Mouse (Mus musculus): ENCODE results near the gene Naip1. TPM values are rescaled to one million over a fixed set of nuclear protein-coding genes. Genes with fewer than 3 reads are reported as not detected.
"Not testable (repeated sequence)": the region's sequence is repeated elsewhere in the genome, so short reads cannot be mapped to it uniquely, and the experiment has no call there.

The Naip1 gene
- polyA plus RNA-seq, 1 experiment from 2014 or later, result 1.7 TPM

DNA sequence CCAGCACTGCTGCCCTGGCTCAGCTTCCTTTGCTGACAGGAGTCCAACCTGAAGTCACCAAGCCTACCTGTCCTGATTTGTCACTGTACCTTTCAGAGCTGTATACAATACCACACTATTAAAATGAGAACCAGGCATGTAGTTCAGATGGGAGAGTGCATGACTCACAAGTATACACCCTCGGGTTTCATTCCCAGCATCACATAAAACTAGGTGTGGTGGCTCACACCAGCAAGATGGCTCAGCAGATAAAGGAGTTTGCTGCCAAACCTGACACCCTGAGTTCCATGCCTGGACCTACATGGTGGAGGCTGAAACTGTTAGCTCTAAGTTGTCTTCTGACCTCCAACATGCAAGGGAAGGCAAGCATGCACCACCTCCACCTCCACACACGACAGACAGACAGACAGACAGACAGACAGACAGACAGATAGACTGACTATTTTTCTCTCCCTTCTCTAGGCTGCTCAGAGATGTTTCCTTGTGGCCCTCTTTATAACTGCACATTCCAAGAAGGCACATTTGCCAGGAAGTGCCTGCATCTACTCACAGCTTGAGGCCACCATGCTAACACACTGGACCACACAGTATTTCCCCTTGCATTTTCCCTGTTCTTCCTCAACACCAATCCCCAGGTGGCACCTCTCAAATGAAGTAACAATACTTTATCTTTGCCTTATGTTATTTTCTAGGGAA, 11.0 kb upstream of the Naip1 start:
- Histone ChIP-seq H3K9ac (ENCODE audit: low read length) (no peak overlapping the region), H3K4me1 (ENCODE audit: control insufficient read depth, insufficient read depth, low read length) (no peaks in the 10 kb centered on the region), H3K4me3 (replicated peaks; ENCODE audit: low read length) (no peak overlapping the region), H3K9me3 (replicated peaks; ENCODE audit: control insufficient read depth, low read length) (no peaks in the 10 kb centered on the region), H3K36me3 (ENCODE audit: control insufficient read depth, insufficient read depth, low read length) (peaks cover 13% of the 10 kb centered on the region), H3K4me2 (ENCODE audit: low read depth, low read length) (no peak overlapping the region), H3K27ac (ENCODE audit: low read length) (no peak overlapping the region), H3K27me3 (ENCODE audit: control insufficient read depth, insufficient read depth, low read length) (no peaks in the 10 kb centered on the region)
- no peak for ATAC-seq (ENCODE audit: insufficient read depth, low FRiP score)
- 71% methylated on average over 2 of the region's 2 CpGs for WGBS

DNA sequence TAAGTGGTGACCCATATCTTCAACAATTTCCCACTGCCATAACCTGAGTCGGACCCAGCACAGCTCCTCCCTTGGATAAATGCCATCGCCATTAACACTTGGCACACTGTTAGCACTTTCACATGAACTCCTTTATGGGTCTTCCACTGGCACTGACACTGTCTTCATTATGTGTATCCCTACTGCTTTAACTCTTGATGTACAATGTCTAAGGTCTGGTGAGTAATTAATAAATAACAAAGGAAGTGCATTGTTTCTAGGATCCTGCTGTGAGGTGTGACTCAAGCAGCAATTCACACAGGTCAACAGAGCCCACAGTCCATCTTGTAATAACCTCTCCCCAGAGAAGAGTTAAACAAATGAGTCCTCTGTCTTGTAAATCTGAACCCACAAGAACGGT, 8.7 kb upstream of the Naip1 start:
- Histone ChIP-seq H3K27ac (ENCODE audit: low read length) (no peak overlapping the region), H3K27me3 (ENCODE audit: control insufficient read depth, insufficient read depth, low read length) (no peaks in the 10 kb centered on the region), H3K4me3 (replicated peaks; ENCODE audit: low read length) (no peak overlapping the region), H3K9ac (ENCODE audit: low read length) (no peak overlapping the region), H3K4me1 (ENCODE audit: control insufficient read depth, insufficient read depth, low read length) (no peaks in the 10 kb centered on the region), H3K9me3 (replicated peaks; ENCODE audit: control insufficient read depth, low read length) (no peaks in the 10 kb centered on the region), H3K4me2 (ENCODE audit: low read depth, low read length) (no peak overlapping the region), H3K36me3 (ENCODE audit: control insufficient read depth, insufficient read depth, low read length) (no peaks in the 10 kb centered on the region)
- 75% methylated on average over 3 of the region's 3 CpGs for WGBS
- no peak for ATAC-seq (ENCODE audit: insufficient read depth, low FRiP score)

DNA sequence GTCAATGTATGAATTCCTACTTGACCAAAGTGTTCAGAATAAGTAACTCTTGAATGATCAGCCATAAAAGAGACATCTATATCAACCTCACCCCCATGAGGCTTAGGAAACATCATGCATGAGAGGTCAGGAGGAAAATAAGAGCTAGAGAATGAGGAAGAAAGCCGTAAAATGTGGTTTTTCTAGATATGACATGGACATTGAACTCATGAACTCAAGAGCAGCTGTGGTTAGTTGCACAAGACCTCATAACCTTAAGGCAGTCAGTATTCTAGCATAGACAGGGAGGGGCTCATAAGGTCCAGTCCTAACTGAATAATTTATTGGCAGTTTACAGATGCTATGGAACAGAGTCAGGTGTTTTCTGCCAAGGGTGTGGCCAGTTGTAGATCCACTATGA, 3.2 kb downstream of the Naip1 start:
- Histone ChIP-seq H3K27me3 (ENCODE audit: control insufficient read depth, insufficient read depth, low read length) (no peaks in the 10 kb centered on the region), H3K9me3 (replicated peaks; ENCODE audit: control insufficient read depth, low read length) (no peaks in the 10 kb centered on the region), H3K36me3 (ENCODE audit: control insufficient read depth, insufficient read depth, low read length) (no peaks in the 10 kb centered on the region), H3K27ac (ENCODE audit: low read length) (no peak overlapping the region), H3K9ac (ENCODE audit: low read length) (no peak overlapping the region), H3K4me3 (replicated peaks; ENCODE audit: low read length) (no peak overlapping the region), H3K4me1 (ENCODE audit: control insufficient read depth, insufficient read depth, low read length) (no peaks in the 10 kb centered on the region), H3K4me2 (ENCODE audit: low read depth, low read length) (no peak overlapping the region)
- ATAC-seq (ENCODE audit: insufficient read depth, low FRiP score), result peak; percentile 47; the same call in 1 of the 2 replicates
- 84% methylated on average over 1 of the region's 1 CpGs for WGBS

DNA sequence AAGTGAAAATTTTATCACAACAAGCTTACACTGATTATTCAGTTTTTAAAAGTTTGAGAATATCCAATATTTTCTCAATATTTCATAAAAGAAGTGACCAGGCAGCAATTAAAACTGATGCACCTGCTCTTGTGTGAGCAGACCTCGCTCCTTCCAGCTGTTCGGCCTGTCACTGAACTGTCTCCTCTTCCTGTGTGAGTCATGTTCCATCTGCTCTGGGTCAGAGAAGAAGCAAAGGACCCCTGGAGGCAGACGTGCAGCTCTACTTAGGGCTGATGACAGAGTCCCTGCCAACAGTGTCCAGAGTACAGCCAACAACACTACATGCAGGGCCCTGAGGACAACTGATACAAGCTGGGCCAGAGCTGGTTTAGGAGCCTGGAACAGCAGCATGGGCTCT, 12.6 kb downstream of the Naip1 start:
- no peak for ATAC-seq (ENCODE audit: insufficient read depth, low FRiP score)

DNA sequence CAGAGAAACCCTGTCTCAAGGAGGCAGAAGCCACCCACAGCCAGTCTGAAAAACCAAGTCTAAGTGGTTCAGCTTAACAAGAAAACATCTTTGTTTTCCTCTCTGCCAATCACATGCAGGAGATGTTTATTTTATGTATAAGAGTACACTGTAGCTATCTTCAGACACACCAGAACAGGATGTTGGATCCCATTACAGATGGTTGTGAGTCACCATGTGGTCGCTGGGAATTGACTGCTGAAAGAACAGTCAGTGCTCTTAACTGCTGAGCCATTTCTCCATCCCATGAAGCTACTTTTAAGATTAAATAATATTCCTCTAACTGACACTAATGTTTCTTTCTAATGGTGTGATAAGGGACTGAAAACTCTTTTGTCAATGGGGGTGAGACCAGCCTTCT, 14.0 kb downstream of the Naip1 start:
- Histone ChIP-seq H3K27ac (ENCODE audit: low read length) (no peak overlapping the region), H3K36me3 (ENCODE audit: control insufficient read depth, insufficient read depth, low read length) (no peaks in the 10 kb centered on the region), H3K4me3 (replicated peaks; ENCODE audit: low read length) (no peak overlapping the region), H3K9ac (ENCODE audit: low read length) (no peak overlapping the region), H3K27me3 (ENCODE audit: control insufficient read depth, insufficient read depth, low read length) (no peaks in the 10 kb centered on the region), H3K4me2 (ENCODE audit: low read depth, low read length) (no peak overlapping the region), H3K4me1 (ENCODE audit: control insufficient read depth, insufficient read depth, low read length) (no peaks in the 10 kb centered on the region), H3K9me3 (replicated peaks; ENCODE audit: control insufficient read depth, low read length) (no peaks in the 10 kb centered on the region)
- ATAC-seq (ENCODE audit: insufficient read depth, low FRiP score), result no peak
- WGBS, result 39% methylated on average over 1 of the region's 1 CpGs

More for the DNA sequence above, 12.6 kb downstream of the Naip1 start:
- 56% methylated on average over 3 of the region's 3 CpGs for WGBS
- Histone ChIP-seq H3K4me3 (replicated peaks; ENCODE audit: low read length) (no peak overlapping the region), H3K27me3 (ENCODE audit: control insufficient read depth, insufficient read depth, low read length) (no peaks in the 10 kb centered on the region), H3K9ac (ENCODE audit: low read length) (no peak overlapping the region), H3K4me2 (ENCODE audit: low read depth, low read length) (no peak overlapping the region), H3K27ac (ENCODE audit: low read length) (no peak overlapping the region), H3K36me3 (ENCODE audit: control insufficient read depth, insufficient read depth, low read length) (no peaks in the 10 kb centered on the region), H3K4me1 (ENCODE audit: control insufficient read depth, insufficient read depth, low read length) (no peaks in the 10 kb centered on the region), H3K9me3 (replicated peaks; ENCODE audit: control insufficient read depth, low read length) (no peaks in the 10 kb centered on the region)

DNA sequence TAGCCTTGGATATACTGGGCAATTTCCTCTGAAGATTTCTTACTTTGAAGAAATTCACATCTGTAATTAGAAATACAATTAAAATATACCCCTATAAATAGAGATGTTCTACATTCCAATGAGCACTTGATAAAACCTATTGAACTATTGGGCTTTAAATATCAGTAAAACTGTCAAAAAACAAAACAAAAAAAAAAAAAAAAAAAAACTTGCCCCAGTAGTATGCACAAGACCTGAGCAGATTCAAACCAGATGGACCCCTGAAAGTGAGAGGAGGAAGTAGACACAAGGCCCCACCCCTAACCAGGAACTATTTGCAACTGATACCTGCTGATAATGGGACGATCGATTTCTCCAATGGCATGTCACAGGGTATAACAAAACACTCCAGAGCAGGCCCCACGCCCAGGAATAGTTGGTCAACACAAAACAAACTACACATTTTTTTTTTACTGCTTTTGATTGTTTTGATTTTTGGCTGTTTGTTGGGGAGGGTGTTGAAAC, 15.3 kb downstream of the Naip1 start:
- H3K4me3 ChIP-seq (replicated peaks; ENCODE audit: low read length), result no peak overlapping the region
- no peaks in the 10 kb centered on the region for H3K4me1 ChIP-seq (ENCODE audit: control insufficient read depth, insufficient read depth, low read length)
- no peak for ATAC-seq (ENCODE audit: insufficient read depth, low FRiP score)
- H3K9ac ChIP-seq (ENCODE audit: low read length), result no peak overlapping the region
- H3K27me3 ChIP-seq (ENCODE audit: control insufficient read depth, insufficient read depth, low read length), result no peaks in the 10 kb centered on the region
- no peaks in the 10 kb centered on the region for H3K36me3 ChIP-seq (ENCODE audit: control insufficient read depth, insufficient read depth, low read length)
- no peak overlapping the region for H3K4me2 ChIP-seq (ENCODE audit: low read depth, low read length)
- 50% methylated on average over 3 of the region's 3 CpGs for WGBS
- H3K9me3 ChIP-seq (replicated peaks; ENCODE audit: control insufficient read depth, low read length), result no peaks in the 10 kb centered on the region
- H3K27ac ChIP-seq (ENCODE audit: low read length), result no peak overlapping the region

DNA sequence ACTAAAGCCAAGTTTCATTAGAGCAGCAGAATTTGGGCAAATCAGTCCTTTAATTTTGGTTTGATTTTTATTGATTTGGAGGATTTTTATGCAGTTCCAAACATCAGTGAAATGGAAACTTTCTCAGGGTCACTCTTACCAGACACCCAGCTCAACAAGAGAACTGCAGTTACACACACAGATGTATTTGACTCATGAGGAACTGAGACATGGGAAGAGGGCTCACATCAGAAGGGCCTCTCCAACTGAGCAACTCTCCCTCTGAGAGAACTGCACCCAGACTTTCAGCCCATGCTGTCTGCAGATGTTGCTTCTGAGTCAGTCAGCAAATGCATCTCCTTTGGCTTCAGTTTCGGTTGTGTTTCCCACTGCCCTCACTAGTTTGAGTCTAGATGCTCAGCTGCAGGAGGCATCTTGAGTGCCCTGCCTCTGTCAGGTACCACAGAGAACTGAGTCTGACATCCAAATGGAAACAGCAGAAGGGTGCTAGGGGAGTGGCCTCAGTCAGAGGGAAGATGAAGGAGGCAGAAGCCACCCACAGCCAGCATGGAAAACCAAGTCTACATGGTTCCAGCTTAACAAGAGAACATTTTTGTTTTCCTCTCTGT, 16.0 kb downstream of the Naip1 start:
- H3K27ac ChIP-seq (ENCODE audit: low read length); H3K36me3 ChIP-seq (ENCODE audit: control insufficient read depth, insufficient read depth, low read length); H3K27me3 ChIP-seq (ENCODE audit: control insufficient read depth, insufficient read depth, low read length); H3K4me3 ChIP-seq (replicated peaks; ENCODE audit: low read length); H3K4me1 ChIP-seq (ENCODE audit: control insufficient read depth, insufficient read depth, low read length); H3K9ac ChIP-seq (ENCODE audit: low read length); ATAC-seq (ENCODE audit: insufficient read depth, low FRiP score); H3K9me3 ChIP-seq (replicated peaks; ENCODE audit: control insufficient read depth, low read length); H3K4me2 ChIP-seq (ENCODE audit: low read depth, low read length): not testable (repeated sequence)
- 75% methylated on average over 1 of the region's 1 CpGs for WGBS

DNA sequence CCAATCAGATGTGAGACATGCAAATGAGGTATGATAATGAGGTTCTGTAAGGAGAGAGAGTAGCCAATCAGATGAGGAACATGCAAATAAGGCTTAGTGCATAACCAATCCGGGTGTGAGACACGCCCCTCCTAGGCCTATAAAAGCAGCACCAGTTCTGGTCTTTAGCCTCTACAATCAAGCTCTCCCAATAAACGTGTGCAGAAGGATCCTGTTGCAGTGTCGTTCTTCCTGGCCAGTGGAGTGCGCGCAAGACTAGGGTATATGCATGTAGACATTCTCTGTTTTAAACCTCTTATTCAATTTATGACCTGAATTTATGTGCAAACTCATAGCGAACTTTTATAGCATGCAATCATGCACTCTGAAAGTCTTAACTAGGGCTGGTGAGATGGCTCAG, 32.7 kb downstream of the Naip1 start:
- H3K27me3 ChIP-seq (ENCODE audit: control insufficient read depth, insufficient read depth, low read length); H3K9me3 ChIP-seq (replicated peaks; ENCODE audit: control insufficient read depth, low read length); ATAC-seq (ENCODE audit: insufficient read depth, low FRiP score); H3K27ac ChIP-seq (ENCODE audit: low read length); H3K4me2 ChIP-seq (ENCODE audit: low read depth, low read length); H3K4me1 ChIP-seq (ENCODE audit: control insufficient read depth, insufficient read depth, low read length); H3K36me3 ChIP-seq (ENCODE audit: control insufficient read depth, insufficient read depth, low read length); H3K9ac ChIP-seq (ENCODE audit: low read length); H3K4me3 ChIP-seq (replicated peaks; ENCODE audit: low read length): not testable (repeated sequence)
- WGBS, result 85% methylated on average over 7 of the region's 7 CpGs

DNA sequence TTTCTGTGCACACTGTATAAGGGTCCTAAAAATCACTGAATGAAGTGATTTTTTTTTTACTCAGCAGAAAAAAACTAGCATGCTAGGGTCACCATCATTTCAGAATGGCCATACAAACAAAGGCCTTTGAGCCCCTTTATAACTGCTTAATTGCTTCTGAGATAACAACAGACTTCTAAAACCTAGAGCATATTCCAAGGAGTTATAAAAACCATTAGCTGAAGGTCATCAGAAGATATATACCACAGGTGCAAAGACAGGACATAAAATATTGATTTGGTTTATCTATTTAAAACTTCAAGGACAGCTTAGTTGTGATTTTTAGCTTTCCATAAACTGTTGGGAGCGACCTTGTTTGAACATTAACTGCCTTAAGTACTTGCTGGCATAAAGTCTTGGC, 38.2 kb downstream of the Naip1 start:
- H3K27me3 ChIP-seq (ENCODE audit: control insufficient read depth, insufficient read depth, low read length), result no peaks in the 10 kb centered on the region
- no peak overlapping the region for H3K27ac ChIP-seq (ENCODE audit: low read length)

More for the DNA sequence above, 38.2 kb downstream of the Naip1 start:
- no peak overlapping the region for H3K4me2 ChIP-seq (ENCODE audit: low read depth, low read length)
- no peak overlapping the region for H3K4me3 ChIP-seq (replicated peaks; ENCODE audit: low read length)
- peaks cover 5% of the 10 kb centered on the region; the same call in 1 of the 2 replicates for H3K9me3 ChIP-seq (replicated peaks; ENCODE audit: control insufficient read depth, low read length)
- H3K9ac ChIP-seq (ENCODE audit: low read length), result no peak overlapping the region
- no peak for ATAC-seq (ENCODE audit: insufficient read depth, low FRiP score)
- no peaks in the 10 kb centered on the region for H3K36me3 ChIP-seq (ENCODE audit: control insufficient read depth, insufficient read depth, low read length)
- H3K4me1 ChIP-seq (ENCODE audit: control insufficient read depth, insufficient read depth, low read length), result no peaks in the 10 kb centered on the region
- 33% methylated on average over 1 of the region's 1 CpGs for WGBS

All from stomach, embryonic 16.5 days (tissue).